Mouse (Mus musculus): ENCODE data around the gene Rbm39.

GRCm38 (mm10) chr2:156177079-156177478 is 3.0 kb downstream of the Rbm39 start:
- TF ChIP-seq EP300 (IDR thresholded peaks at IDR 0.05; ENCODE audit: low read depth in 1 of 2, low read length in 2 of 2) (no peak), CTCF (IDR thresholded peaks at IDR 0.05 in 2 of 3, conservative IDR thresholded peaks at IDR 0.05 in 1 of 3; ENCODE audit: control insufficient read depth in 1 of 3, insufficient read depth in 1 of 3, low read depth in 2 of 3, low read length in 3 of 3, poor library complexity in 1 of 3, severe bottlenecking in 1 of 3) (no peak), POLR2AphosphoS2 (IDR thresholded peaks at IDR 0.05; ENCODE audit: low read length) (0 out of 2 replicates have a peak, but pooled peaks have one; percentile 27), POLR2A (IDR thresholded peaks at IDR 0.05; ENCODE audit: control insufficient read depth in 1 of 2, insufficient read depth in 1 of 2, low read depth in 1 of 2, low read length in 2 of 2, poor library complexity in 1 of 2) (no peak), GATA1 (IDR thresholded peaks at IDR 0.05; ENCODE audit: low read depth, low read length) (no peak), MAX (IDR thresholded peaks at IDR 0.05; ENCODE audit: low read length) (no peak)
